Mouse (Mus musculus) bone marrow, adult 2 months (tissue): ENCODE data around the gene Mgarp. TPM values are rescaled to one million over a fixed set of nuclear protein-coding genes. Genes with fewer than 3 reads are reported as not detected.

Experiments used
- H3K27ac ChIP-seq: fragments of 200-500 bp; 2 replicates; pipeline ENCODE4 v1.5.1; 2012; ENCODE audit warnings: low read depth, mild to moderate bottlenecking, control low read depth, inconsistent platforms, low read length; ENCODE audit not compliant: control insufficient read depth, poor library complexity, insufficient read depth
- H3K4me1 ChIP-seq: fragments of 200-500 bp; 2 replicates; pipeline ENCODE4 v1.6.1; 2011; ENCODE audit warnings: low read length; ENCODE audit not compliant: control insufficient read depth, insufficient read depth
- H3K4me3 ChIP-seq: fragments of 200-500 bp; replicated peaks from 2 replicates; pipeline ENCODE3; 2011; ENCODE audit warnings: mild to moderate bottlenecking, low read depth, low read length, control low read depth; ENCODE audit not compliant: control insufficient read depth
- CTCF ChIP-seq: fragments of 200-500 bp; IDR thresholded peaks from 2 replicates; pipeline ENCODE4 v1.5.1; 2011; ENCODE audit warnings: low read length, control low read depth; ENCODE audit not compliant: control insufficient read depth, insufficient read depth
- POLR2A ChIP-seq: fragments of 200-500 bp; IDR thresholded peaks from 2 replicates; pipeline ENCODE4 v1.6.1; 2011; ENCODE audit warnings: low read depth, mild to moderate bottlenecking, control low read depth, low read length, borderline replicate concordance; ENCODE audit not compliant: control insufficient read depth
- WGBS: fragments of 180-500 bp; shearing (Covaris S2); methylation state at CpG from one replicate; pipeline ENCODE4 v1.1.7; 2018; 5-methylcytosine and 5-hydroxymethylcytosine counted together
- polyA plus RNA-seq: library from polyadenylated mRNA; stranded (reverse); fragments of >200 nt; gene quantifications from 2 replicates; pipeline ENCODE4 v1.2.4, GENCODE M21; 2011; ENCODE audit warnings: low replicate concordance; ENCODE audit not compliant: missing spikeins, insufficient read depth, insufficient read length

The Mgarp gene
- polyA plus RNA-seq, 1 experiment = not detected

GRCm38 (mm10) chr3:51366926-51367325 is 29.6 kb downstream of the Mgarp start:
- Histone ChIP-seq H3K4me3 (no peak overlapping the region), H3K27ac (no peak overlapping the region), H3K4me1 (no peaks in the 10 kb centered on the region; the same call in 1 of the 2 replicates)
- TF ChIP-seq CTCF = no peak
- TF ChIP-seq POLR2A = no peak
- 73% methylated on average over 4 of the region's 4 CpGs for WGBS

- H3K4me3 ChIP-seq = no peak overlapping the region
- H3K27ac ChIP-seq = no peak overlapping the region
- 2% methylated on average over 3 of the region's 3 CpGs for WGBS
- TF ChIP-seq POLR2A (no peak), CTCF (no peak)
- H3K4me1 ChIP-seq = no peaks in the 10 kb centered on the region; the same call in 1 of the 2 replicates
Measured at GRCm38 (mm10) chr3:51365517-51365882, 31.0 kb downstream of the Mgarp start.

DNA sequence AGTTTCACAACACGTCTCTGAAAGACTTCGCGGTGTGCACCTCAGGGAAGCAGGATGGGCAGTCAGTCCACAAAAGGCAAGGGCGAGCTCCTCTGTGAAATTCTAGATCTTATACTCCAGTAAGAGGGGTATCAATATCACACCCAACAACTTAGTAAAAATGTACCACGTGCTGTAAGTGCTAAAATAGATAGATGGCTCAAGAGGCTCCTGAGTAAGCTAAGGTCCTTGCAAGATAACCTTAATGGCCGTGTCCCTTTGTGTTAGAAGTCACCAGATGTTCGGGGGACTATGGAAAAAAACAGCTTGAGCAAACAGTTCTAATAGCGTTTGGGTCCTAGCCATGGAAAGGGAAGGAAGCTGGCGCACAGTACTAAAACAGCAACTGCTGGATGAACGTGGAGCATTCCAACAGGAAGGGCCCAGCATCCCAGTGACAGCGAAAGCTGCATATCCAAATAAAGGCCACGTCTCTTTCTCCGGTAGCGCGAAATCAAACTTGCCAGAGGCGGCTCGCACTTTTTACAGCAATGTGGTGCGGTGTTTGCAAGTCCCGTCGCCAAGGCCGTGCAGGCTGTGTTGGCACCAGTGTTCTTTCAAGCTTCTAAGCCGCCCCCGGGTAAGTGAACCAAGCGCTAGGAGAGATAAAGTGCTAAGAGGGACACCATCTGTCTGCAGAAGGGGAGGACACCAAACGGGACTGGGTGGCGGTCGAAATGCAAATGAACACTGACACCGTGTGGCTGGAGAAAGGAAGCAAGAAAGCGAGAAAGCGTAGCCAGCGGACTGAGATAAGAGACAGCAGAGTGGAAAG is 31.6 kb downstream of the Mgarp start:
- WGBS = 2% methylated on average over 31 of the region's 31 CpGs

DNA sequence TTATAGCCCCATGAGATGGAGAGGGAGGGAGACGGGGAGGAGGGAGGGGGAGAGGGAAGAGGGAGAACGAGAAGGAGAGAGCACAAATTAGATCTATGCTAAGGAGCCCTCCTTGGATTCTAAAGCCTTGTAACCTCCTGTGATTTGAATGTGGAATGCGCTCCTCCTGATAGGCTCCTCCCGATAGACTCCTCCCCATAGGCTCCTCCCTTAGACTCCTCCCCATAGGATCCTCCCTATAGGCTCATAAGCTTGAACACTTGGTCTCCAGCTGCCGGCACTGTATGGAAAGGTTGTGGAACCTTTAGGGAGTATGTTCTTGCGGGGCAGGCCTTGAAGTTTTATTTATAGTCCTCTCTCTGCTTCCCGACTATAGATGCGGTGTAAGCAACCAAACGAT is 35.5 kb downstream of the Mgarp start:
- Histone ChIP-seq H3K4me3 (no peak overlapping the region), H3K4me1 (no peaks in the 10 kb centered on the region; the same call in 1 of the 2 replicates), H3K27ac (no peak overlapping the region)
- 75% methylated on average over 9 of the region's 9 CpGs for WGBS
- TF ChIP-seq POLR2A = no peak
- TF ChIP-seq CTCF = no peak

More for the DNA sequence above, 31.6 kb downstream of the Mgarp start:
- no peaks in the 10 kb centered on the region; the same call in 1 of the 2 replicates for H3K4me1 ChIP-seq
- TF ChIP-seq POLR2A (no peak), CTCF (peak; percentile 94)
- H3K4me3 ChIP-seq = peak overlapping the region; percentile 56
- H3K27ac ChIP-seq = no peak overlapping the region

DNA sequence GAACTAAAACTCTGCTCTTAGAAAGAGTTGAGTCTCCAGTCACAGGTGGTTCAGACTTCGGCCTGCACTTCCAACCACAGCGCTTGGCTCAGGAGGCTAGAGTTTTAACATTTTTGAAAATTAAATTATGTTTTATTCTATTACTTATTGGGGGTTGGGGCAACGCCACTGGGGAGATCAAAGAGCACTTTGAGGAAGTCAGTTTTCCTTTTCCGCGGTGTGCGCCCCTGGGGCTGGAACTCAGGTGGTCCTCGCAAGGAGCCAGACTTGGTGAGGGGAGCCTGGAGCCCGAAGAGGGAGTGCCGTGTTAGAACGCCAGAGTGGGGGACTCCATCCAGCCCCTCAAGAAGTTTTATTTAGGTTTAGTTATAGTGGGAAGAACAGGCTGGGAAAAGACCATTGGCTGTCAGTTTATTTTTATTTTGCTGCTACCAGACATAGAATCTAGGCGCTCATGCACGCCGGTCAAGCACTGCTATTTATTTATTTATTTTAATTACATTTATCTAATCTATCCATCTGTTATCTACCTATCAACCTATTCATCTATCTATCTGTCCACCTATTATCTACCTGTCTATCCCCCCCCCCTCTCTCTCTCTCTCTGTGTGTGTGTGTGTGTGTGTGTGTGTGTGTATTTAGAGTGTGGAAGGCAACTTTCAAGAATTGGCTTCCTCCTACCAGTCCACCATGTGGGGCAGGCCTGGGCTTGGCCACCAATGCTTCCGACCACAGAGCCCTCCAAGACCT is 36.8 kb downstream of the Mgarp start:
- TF ChIP-seq POLR2A = no peak
- TF ChIP-seq CTCF = no peak
- Histone ChIP-seq H3K4me3 (no peak overlapping the region), H3K27ac (no peak overlapping the region), H3K4me1 (no peaks in the 10 kb centered on the region; the same call in 1 of the 2 replicates)
- 57% methylated on average over 14 of the region's 14 CpGs for WGBS

GRCm38 (mm10) chr3:51358660-51359557 is 37.6 kb downstream of the Mgarp start:
- no peaks in the 10 kb centered on the region; the same call in 1 of the 2 replicates for H3K4me1 ChIP-seq
- peak overlapping the region; percentile 44; the same call in 1 of the 2 replicates for H3K27ac ChIP-seq
- under 1% methylated on average over 50 of the region's 50 CpGs for WGBS
- H3K4me3 ChIP-seq = peak overlapping the region; percentile 68
- no peak for TF ChIP-seq POLR2A
- TF ChIP-seq CTCF = 0 out of 2 replicates have a peak, but pooled peaks have one; percentile 0

GRCm38 (mm10) chr3:51358181-51358580 is 38.4 kb downstream of the Mgarp start:
- 1% methylated on average over 15 of the region's 15 CpGs for WGBS
- H3K4me1 ChIP-seq = no peaks in the 10 kb centered on the region; the same call in 1 of the 2 replicates
- TF ChIP-seq POLR2A (no peak), CTCF (no peak)
- peak overlapping the region; percentile 75 for H3K4me3 ChIP-seq
- H3K27ac ChIP-seq = no peak overlapping the region

- TF ChIP-seq CTCF (no peak), POLR2A (no peak)
- Histone ChIP-seq H3K27ac (no peak overlapping the region), H3K4me3 (no peak overlapping the region), H3K4me1 (no peaks in the 10 kb centered on the region; the same call in 1 of the 2 replicates)
- WGBS = 47% methylated on average over 14 of the region's 14 CpGs
Measured at GRCm38 (mm10) chr3:51357624-51358023, 38.9 kb downstream of the Mgarp start.
